Mouse (Mus musculus) adrenal gland, postnatal 36 days (tissue): ENCODE measurements at regions not wholly inside any gene's neighbourhood (a gene's known extent, or its start where the extent isn't known, plus 50 kb on each side); places are given as distances from the start of the nearest gene placed in this dataset.
"Not testable (repeated sequence)": the region's sequence is repeated elsewhere in the genome, so short reads cannot be mapped to it uniquely, and the experiment has no call there.

Experiments
- DNase-seq, 2 experiments: peaks; one replicate each; pipeline ENCODE4 v3.0.0; 2021; ENCODE audit warnings: mixed read lengths in 1 of 2

- no peak for DNase-seq
Measured at GRCm38 (mm10) chr11:52460190-52460780, 64.1 kb downstream of the 9530068E07Rik start.

GRCm38 (mm10) chr11:52471128-52471527 is 74.9 kb downstream of the 9530068E07Rik start:
- DNase-seq, result not testable (repeated sequence)

- not testable (repeated sequence) for DNase-seq
Measured at GRCm38 (mm10) chr11:52480111-52480510, 83.9 kb downstream of the 9530068E07Rik start.

GRCm38 (mm10) chr11:52480694-52481093 is 84.5 kb downstream of the 9530068E07Rik start:
- not testable (repeated sequence) for DNase-seq

- not testable (repeated sequence) for DNase-seq
Measured at GRCm38 (mm10) chr11:52483534-52483933, 87.3 kb downstream of the 9530068E07Rik start.

GRCm38 (mm10) chr11:52488538-52488937 is 92.3 kb downstream of the 9530068E07Rik start:
- peak; percentile 29 to 30 for DNase-seq

GRCm38 (mm10) chr11:52493336-52493735 is 97.1 kb downstream of the 9530068E07Rik start:
- DNase-seq, result no peak

GRCm38 (mm10) chr11:52496908-52497307 is 100.7 kb downstream of the 9530068E07Rik start:
- DNase-seq, result no peak

- DNase-seq, result peak; percentile 11 to 40
Measured at GRCm38 (mm10) chr11:52502759-52503365, 106.6 kb downstream of the 9530068E07Rik start.

GRCm38 (mm10) chr11:52511831-52512297 is 115.6 kb downstream of the 9530068E07Rik start:
- no peak for DNase-seq

- DNase-seq, result no peak
Measured at GRCm38 (mm10) chr11:52517330-52517729, 121.1 kb downstream of the 9530068E07Rik start.

GRCm38 (mm10) chr11:52519877-52520276 is 123.6 kb downstream of the 9530068E07Rik start:
- no peak for DNase-seq

- DNase-seq, result peak; percentile 71 to 80
Measured at GRCm38 (mm10) chr11:52521879-52522278, 125.7 kb downstream of the 9530068E07Rik start.

GRCm38 (mm10) chr11:52522384-52522783 is 126.2 kb downstream of the 9530068E07Rik start:
- no peak for DNase-seq

GRCm38 (mm10) chr11:52523191-52523590 is 127.0 kb downstream of the 9530068E07Rik start:
- DNase-seq, result no peak

GRCm38 (mm10) chr11:52523671-52524070 is 127.4 kb downstream of the 9530068E07Rik start:
- DNase-seq, result no peak

GRCm38 (mm10) chr11:52525446-52525845 is 129.2 kb downstream of the 9530068E07Rik start:
- DNase-seq, result no peak

GRCm38 (mm10) chr11:52526306-52526705 is 130.1 kb downstream of the 9530068E07Rik start:
- DNase-seq, result no peak

- DNase-seq, result peak; percentile 55 to 58
Measured at GRCm38 (mm10) chr11:52533379-52533778, 137.2 kb downstream of the 9530068E07Rik start.

- peak; percentile 33 to 54 for DNase-seq
Measured at GRCm38 (mm10) chr11:52534586-52534985, 138.4 kb downstream of the 9530068E07Rik start.

- no peak for DNase-seq
Measured at GRCm38 (mm10) chr11:52536211-52536610, 140.0 kb downstream of the 9530068E07Rik start.

GRCm38 (mm10) chr11:52536841-52537240 is 140.6 kb downstream of the 9530068E07Rik start:
- no peak for DNase-seq

GRCm38 (mm10) chr11:52537819-52538435 is 141.7 kb downstream of the 9530068E07Rik start:
- peak; percentile 77 to 80 for DNase-seq
